Mouse (Mus musculus): Measurements from ENCODE around the gene Foxa2.

The Foxa2 gene

DNA sequence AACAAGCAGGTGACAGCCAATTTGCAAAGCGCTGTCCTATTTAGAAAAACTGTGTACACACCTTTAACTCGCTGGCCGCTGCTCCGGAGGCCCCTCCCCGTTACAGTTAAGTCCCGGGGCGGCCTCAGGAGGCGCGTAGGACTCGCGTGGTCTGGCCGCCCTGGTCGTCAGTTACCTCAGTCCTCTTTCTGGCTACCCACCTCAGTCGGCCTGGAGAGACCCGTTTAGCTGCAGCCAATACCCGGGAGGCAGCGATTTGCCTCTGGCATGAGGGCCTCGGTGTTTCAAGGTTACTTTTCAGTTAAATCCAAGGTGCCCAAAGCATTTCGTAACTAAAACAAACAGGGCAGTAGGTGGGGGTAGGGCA is at the start of gene Foxa2:
Foxa2 (minus strand) TSS at position 171 of the 367 bp plus-strand sequence.
- DNase-seq (ENCODE audit: low read depth, low spot score), result no peak

- DNase-seq (ENCODE audit: low read depth, low spot score), result no peak
Measured at GRCm38 (mm10) chr2:148092089-148092488, 45.3 kb upstream of the Foxa2 start.

DNA sequence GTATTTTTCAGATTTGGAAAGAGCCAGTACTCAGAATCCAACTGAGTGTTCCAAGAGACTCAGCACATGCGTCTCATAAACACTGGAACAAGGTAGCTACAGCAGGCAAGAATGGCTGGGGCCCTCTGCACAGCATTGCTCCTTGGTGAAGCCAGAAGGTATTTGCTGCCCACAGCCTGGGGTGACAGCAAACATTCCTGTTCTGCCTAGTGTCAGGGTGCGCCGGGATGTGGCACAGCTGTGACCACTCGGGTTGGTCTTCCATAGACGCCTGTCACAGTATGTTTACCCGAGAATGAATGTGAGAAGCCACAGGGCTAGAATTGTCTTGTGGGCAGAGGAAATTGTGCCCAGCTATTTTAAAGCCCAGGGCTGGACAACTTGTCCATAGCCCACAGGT is 44.9 kb upstream of the Foxa2 start:
- DNase-seq (ENCODE audit: low read depth, low spot score), result no peak

DNA sequence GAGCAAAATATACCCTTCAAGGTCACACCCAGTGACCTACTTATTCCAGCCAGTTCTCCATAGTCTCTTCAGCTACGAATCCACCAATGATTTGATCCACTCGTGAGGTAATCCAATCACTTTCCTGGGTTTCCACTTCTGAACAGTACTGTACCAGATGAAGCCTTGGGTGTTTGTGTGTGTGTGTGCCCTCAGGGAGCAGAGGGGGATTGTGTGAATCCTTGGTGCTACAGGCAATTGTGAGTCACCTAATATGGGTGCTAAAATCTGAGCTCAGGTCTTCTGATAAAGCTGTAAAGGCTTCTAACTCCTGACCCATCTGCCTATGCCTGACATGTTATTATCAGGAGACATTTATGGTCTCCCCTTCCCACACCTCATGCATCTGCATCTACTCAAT is 43.3 kb upstream of the Foxa2 start:
- DNase-seq (ENCODE audit: low read depth, low spot score), result no peak

GRCm38 (mm10) chr2:148085529-148085928 is 38.8 kb upstream of the Foxa2 start:
- no peak for DNase-seq (ENCODE audit: low read depth, low spot score)

GRCm38 (mm10) chr2:148085126-148085525 is 38.4 kb upstream of the Foxa2 start:
- no peak for DNase-seq (ENCODE audit: low read depth, low spot score)

DNA sequence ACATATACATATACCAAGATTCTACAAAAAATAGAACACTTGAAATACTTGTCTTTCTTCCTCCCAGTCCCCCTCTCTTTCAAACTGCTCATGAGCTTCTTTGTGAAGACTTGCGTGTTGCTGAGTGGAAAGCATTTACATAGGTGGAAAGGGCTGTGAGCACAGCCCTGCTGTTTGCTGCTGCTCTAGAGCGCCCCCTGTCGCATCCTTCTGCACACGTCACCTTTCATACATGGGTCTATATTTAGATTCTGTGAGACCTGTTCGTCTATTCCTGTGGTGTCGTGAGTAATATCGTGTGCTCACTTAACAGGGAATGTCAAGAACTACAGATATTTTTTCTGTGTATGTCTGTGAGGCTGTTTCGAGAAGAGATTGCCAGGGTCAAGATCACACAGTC is 35.5 kb upstream of the Foxa2 start:
- no peak for DNase-seq (ENCODE audit: low read depth, low spot score)

DNA sequence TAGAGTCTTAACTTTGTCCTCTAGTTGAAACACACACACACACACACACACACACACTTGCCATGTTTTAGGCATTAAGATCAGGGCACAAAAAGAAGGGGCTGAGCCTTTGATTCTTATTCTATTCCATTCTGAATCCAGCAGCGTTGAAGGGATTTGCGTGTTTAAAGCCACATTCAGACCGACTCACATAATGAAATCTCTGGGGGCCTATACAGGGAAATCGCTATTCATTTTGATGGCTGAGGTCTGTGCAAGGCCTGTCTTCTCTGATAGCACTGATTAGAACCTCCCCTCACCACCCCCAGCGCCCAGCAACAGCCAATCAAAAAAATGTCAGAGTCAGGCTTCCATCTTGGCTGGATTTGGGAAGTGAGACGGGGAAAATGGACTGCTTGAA is 13.9 kb upstream of the Foxa2 start:
- DNase-seq (ENCODE audit: low read depth, low spot score), result no peak

- no peak for DNase-seq (ENCODE audit: low read depth, low spot score)
Measured at GRCm38 (mm10) chr2:148053411-148053810, 6.6 kb upstream of the Foxa2 start.

- no peak for DNase-seq (ENCODE audit: low read depth, low spot score)
Measured at GRCm38 (mm10) chr2:148048484-148049129, 1.8 kb upstream of the Foxa2 start.

DNA sequence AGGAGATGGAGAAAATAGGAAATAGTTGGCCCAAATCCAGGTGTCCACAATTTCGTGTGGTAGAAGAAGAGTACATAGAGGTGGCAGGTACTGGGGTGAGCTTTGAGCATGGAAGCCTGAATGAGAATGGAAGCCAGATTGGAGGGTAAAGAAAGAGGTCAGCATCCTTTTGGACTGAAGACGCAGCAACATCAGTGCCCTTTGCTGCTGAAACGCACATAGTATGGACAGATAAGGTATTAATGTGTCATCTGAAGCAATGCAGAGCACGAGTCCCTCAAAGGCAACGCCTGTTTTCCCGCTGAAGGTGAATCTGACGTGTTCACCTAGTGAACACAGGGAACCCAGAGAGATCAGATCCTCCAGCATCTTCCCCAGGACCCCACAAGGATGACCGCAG is 842 bp upstream of the Foxa2 start:
- no peak for DNase-seq (ENCODE audit: low read depth, low spot score)

DNA sequence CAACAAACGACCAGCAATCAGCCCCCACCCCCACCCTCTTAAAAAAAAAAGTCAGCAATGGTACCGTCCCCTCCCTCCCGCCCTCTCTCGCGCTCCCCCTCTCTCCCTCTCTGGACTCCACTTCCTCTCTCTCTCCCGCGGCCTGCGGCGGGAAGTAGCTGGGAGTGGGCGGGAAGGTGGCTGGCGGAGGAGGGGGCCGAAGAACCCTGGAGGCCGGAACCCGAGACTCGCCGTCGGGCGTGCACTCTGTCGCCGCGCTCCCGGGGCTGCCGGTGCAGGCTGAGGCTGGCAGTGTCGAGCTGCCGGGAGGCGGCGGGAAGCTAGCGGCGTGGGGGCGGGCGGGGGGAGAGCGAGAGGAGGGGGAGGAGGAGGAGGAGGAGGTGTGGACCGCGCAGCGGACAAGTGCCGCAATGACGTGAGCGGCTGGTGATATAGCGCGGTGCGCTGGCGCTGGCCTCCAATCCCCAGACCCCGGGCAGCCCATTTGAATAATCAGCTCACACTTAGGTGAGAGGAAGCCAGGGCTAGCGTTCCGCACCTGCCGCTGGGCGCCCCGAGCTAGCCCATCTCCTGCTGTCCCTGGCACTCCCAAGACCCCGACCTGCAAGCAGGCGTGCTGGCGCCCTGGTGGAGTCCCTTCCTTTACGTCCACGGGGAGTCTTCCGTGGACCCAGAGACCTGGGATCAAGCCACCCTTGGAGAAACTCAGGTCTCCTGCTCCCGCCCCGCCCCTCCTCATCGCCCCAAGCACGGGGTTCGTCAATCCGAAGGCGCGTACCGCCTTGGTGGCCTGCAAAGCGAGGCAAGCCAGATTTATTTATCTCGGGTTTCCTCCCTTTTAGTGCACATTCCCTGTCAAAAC is 601 bp downstream of the Foxa2 start:
- DNase-seq (ENCODE audit: low read depth, low spot score), result no peak

DNA sequence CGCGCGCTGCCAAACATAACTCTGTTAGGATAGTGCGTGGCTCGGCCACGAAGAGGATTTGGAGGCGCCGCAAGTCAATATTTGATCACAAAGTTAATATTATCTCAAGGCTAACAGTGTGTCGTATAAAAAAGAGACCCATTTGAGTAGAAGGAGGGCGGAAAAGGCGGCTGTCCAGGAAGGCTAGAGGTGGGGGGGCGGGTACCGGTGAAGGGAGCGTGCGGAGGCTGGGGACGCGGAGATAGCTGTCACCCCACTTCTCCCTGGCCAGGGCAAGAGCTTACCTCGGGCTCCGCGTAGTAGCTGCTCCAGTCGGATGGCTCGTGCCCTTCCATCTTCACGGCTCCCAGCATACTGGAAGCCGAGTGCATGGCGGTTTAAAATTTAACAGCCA is 1.2 kb downstream of the Foxa2 start:
- DNase-seq (ENCODE audit: low read depth, low spot score), result no peak

GRCm38 (mm10) chr2:148044877-148045539 is 1.8 kb downstream of the Foxa2 start:
- no peak for DNase-seq (ENCODE audit: low read depth, low spot score)

- no peak for DNase-seq (ENCODE audit: low read depth, low spot score)
Measured at GRCm38 (mm10) chr2:148043976-148044876, 2.5 kb downstream of the Foxa2 start.

GRCm38 (mm10) chr2:148043271-148043975 is 3.3 kb downstream of the Foxa2 start:
- DNase-seq (ENCODE audit: low read depth, low spot score), result no peak

DNA sequence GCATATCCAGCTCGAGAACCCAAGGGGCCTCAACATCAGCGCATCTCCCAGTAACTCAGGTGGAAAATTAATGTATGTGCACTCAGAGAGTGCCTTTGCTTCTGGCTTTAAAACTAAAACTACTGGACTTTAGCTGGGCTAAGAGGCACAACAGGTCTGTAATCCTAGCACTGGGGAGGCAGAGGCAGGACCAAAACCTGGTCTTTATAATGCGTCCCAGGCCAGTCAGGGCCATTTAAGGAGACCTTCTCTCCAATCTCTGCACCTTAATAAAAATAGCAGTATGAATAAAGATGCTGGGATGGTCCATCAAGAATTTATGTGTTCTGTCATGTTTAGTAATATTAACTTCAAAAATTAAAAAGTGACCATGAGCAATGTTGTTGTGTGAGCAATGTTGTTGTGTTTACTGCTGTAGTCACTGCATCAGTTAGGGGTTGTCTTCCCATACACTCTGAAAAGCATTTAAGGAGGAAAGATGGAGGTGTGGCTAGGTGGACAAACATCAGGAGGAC is 4.6 kb downstream of the Foxa2 start:
- no peak for DNase-seq (ENCODE audit: low read depth, low spot score)

- no peak for DNase-seq (ENCODE audit: low read depth, low spot score)
Measured at GRCm38 (mm10) chr2:148041381-148041780, 5.4 kb downstream of the Foxa2 start.

GRCm38 (mm10) chr2:148040236-148041121 is 6.3 kb downstream of the Foxa2 start:
- no peak for DNase-seq (ENCODE audit: low read depth, low spot score)

Measured in WW6 (cell line).